Mouse (Mus musculus): Measurements from ENCODE around the gene Isg15.

The Isg15 gene

GRCm38 (mm10) chr4:156216196-156216595, 15.6 kb upstream of the Isg15 start:
- no peaks in the 10 kb centered on the region for H3K36me3 ChIP-seq (ENCODE audit: control insufficient read depth, insufficient read depth, low read length, poor library complexity, severe bottlenecking)
- DNase-seq (ENCODE audit: low read depth, low spot score) = no peak
- no peaks in the 10 kb centered on the region for H3K27me3 ChIP-seq (ENCODE audit: control insufficient read depth, insufficient read depth, low read length, poor library complexity, severe bottlenecking)

GRCm38 (mm10) chr4:156215649-156216048, 15.0 kb upstream of the Isg15 start, which contains the start of gene Perm1:
Gene Perm1, plus strand, starts transcription at chr4:156215868.
- DNase-seq (ENCODE audit: low read depth, low spot score) = peak; percentile 19
- H3K36me3 ChIP-seq (ENCODE audit: control insufficient read depth, insufficient read depth, low read length, poor library complexity, severe bottlenecking) = no peaks in the 10 kb centered on the region
- H3K27me3 ChIP-seq (ENCODE audit: control insufficient read depth, insufficient read depth, low read length, poor library complexity, severe bottlenecking) = no peaks in the 10 kb centered on the region

GRCm38 (mm10) chr4:156213134-156213533, 12.5 kb upstream of the Isg15 start:
- Histone ChIP-seq H3K27me3 (ENCODE audit: control insufficient read depth, insufficient read depth, low read length, poor library complexity, severe bottlenecking) (no peaks in the 10 kb centered on the region), H3K36me3 (ENCODE audit: control insufficient read depth, insufficient read depth, low read length, poor library complexity, severe bottlenecking) (no peaks in the 10 kb centered on the region)
- no peak for DNase-seq (ENCODE audit: low read depth, low spot score)

- Histone ChIP-seq H3K36me3 (ENCODE audit: control insufficient read depth, insufficient read depth, low read length, poor library complexity, severe bottlenecking) (no peaks in the 10 kb centered on the region), H3K27me3 (ENCODE audit: control insufficient read depth, insufficient read depth, low read length, poor library complexity, severe bottlenecking) (no peaks in the 10 kb centered on the region)
- no peak for DNase-seq (ENCODE audit: low read depth, low spot score)
Observed at GRCm38 (mm10) chr4:156209963-156210635, 9.5 kb upstream of the Isg15 start.

GRCm38 (mm10) chr4:156208872-156209271, 8.3 kb upstream of the Isg15 start:
- Histone ChIP-seq H3K36me3 (ENCODE audit: control insufficient read depth, insufficient read depth, low read length, poor library complexity, severe bottlenecking) (no peaks in the 10 kb centered on the region), H3K27me3 (ENCODE audit: control insufficient read depth, insufficient read depth, low read length, poor library complexity, severe bottlenecking) (no peaks in the 10 kb centered on the region)
- no peak for DNase-seq (ENCODE audit: low read depth, low spot score)

- peak; percentile 32 for DNase-seq (ENCODE audit: low read depth, low spot score)
- H3K36me3 ChIP-seq (ENCODE audit: control insufficient read depth, insufficient read depth, low read length, poor library complexity, severe bottlenecking) = no peaks in the 10 kb centered on the region
- no peaks in the 10 kb centered on the region for H3K27me3 ChIP-seq (ENCODE audit: control insufficient read depth, insufficient read depth, low read length, poor library complexity, severe bottlenecking)
Observed at GRCm38 (mm10) chr4:156203413-156204131, 3.0 kb upstream of the Isg15 start.

GRCm38 (mm10) chr4:156203001-156203412, 2.4 kb upstream of the Isg15 start, which contains the start of gene AW011738:
Gene AW011738, plus strand, starts transcription at chr4:156203304.
- H3K27me3 ChIP-seq (ENCODE audit: control insufficient read depth, insufficient read depth, low read length, poor library complexity, severe bottlenecking) = no peaks in the 10 kb centered on the region
- peak; percentile 85 for DNase-seq (ENCODE audit: low read depth, low spot score)
- no peaks in the 10 kb centered on the region for H3K36me3 ChIP-seq (ENCODE audit: control insufficient read depth, insufficient read depth, low read length, poor library complexity, severe bottlenecking)

GRCm38 (mm10) chr4:156202462-156202893, 1.9 kb upstream of the Isg15 start:
- no peak for DNase-seq (ENCODE audit: low read depth, low spot score)
- H3K36me3 ChIP-seq (ENCODE audit: control insufficient read depth, insufficient read depth, low read length, poor library complexity, severe bottlenecking) = no peaks in the 10 kb centered on the region
- no peaks in the 10 kb centered on the region for H3K27me3 ChIP-seq (ENCODE audit: control insufficient read depth, insufficient read depth, low read length, poor library complexity, severe bottlenecking)

- Histone ChIP-seq H3K36me3 (ENCODE audit: control insufficient read depth, insufficient read depth, low read length, poor library complexity, severe bottlenecking) (no peaks in the 10 kb centered on the region), H3K27me3 (ENCODE audit: control insufficient read depth, insufficient read depth, low read length, poor library complexity, severe bottlenecking) (no peaks in the 10 kb centered on the region; the same call in 1 of the 2 replicates)
- DNase-seq (ENCODE audit: low read depth, low spot score) = peak; percentile 80
Observed at GRCm38 (mm10) chr4:156197829-156198205, 2.8 kb downstream of the Isg15 start.

- DNase-seq (ENCODE audit: low read depth, low spot score) = peak; percentile 63
- Histone ChIP-seq H3K36me3 (ENCODE audit: control insufficient read depth, insufficient read depth, low read length, poor library complexity, severe bottlenecking) (no peaks in the 10 kb centered on the region), H3K27me3 (ENCODE audit: control insufficient read depth, insufficient read depth, low read length, poor library complexity, severe bottlenecking) (no peaks in the 10 kb centered on the region; the same call in 1 of the 2 replicates)
Observed at GRCm38 (mm10) chr4:156197131-156197828, 3.3 kb downstream of the Isg15 start, which contains the start of gene Agrn. Gene Agrn, minus strand, starts transcription at chr4:156197488.

- no peaks in the 10 kb centered on the region for H3K36me3 ChIP-seq (ENCODE audit: control insufficient read depth, insufficient read depth, low read length, poor library complexity, severe bottlenecking)
- peak; percentile 29 for DNase-seq (ENCODE audit: low read depth, low spot score)
Observed at GRCm38 (mm10) chr4:156195927-156196870, 4.4 kb downstream of the Isg15 start.

GRCm38 (mm10) chr4:156194346-156194745, 6.3 kb downstream of the Isg15 start:
- Histone ChIP-seq H3K36me3 (ENCODE audit: control insufficient read depth, insufficient read depth, low read length, poor library complexity, severe bottlenecking) (no peaks in the 10 kb centered on the region), H3K27me3 (ENCODE audit: control insufficient read depth, insufficient read depth, low read length, poor library complexity, severe bottlenecking) (no peaks in the 10 kb centered on the region; the same call in 1 of the 2 replicates)
- no peak for DNase-seq (ENCODE audit: low read depth, low spot score)

More at GRCm38 (mm10) chr4:156195927-156196870, 4.4 kb downstream of the Isg15 start:
- no peaks in the 10 kb centered on the region; the same call in 1 of the 2 replicates for H3K27me3 ChIP-seq (ENCODE audit: control insufficient read depth, insufficient read depth, low read length, poor library complexity, severe bottlenecking)

- Histone ChIP-seq H3K36me3 (ENCODE audit: control insufficient read depth, insufficient read depth, low read length, poor library complexity, severe bottlenecking) (no peaks in the 10 kb centered on the region), H3K27me3 (ENCODE audit: control insufficient read depth, insufficient read depth, low read length, poor library complexity, severe bottlenecking) (no peaks in the 10 kb centered on the region; the same call in 1 of the 2 replicates)
- DNase-seq (ENCODE audit: low read depth, low spot score) = no peak
Observed at GRCm38 (mm10) chr4:156193906-156194305, 6.7 kb downstream of the Isg15 start.

- DNase-seq (ENCODE audit: low read depth, low spot score) = no peak
- Histone ChIP-seq H3K36me3 (ENCODE audit: control insufficient read depth, insufficient read depth, low read length, poor library complexity, severe bottlenecking) (no peaks in the 10 kb centered on the region), H3K27me3 (ENCODE audit: control insufficient read depth, insufficient read depth, low read length, poor library complexity, severe bottlenecking) (no peaks in the 10 kb centered on the region; the same call in none of the 2 replicates)
Observed at GRCm38 (mm10) chr4:156193200-156193590, 7.4 kb downstream of the Isg15 start.
